Mouse (Mus musculus): ENCODE data around the gene Brca2.

The Brca2 gene

DNA sequence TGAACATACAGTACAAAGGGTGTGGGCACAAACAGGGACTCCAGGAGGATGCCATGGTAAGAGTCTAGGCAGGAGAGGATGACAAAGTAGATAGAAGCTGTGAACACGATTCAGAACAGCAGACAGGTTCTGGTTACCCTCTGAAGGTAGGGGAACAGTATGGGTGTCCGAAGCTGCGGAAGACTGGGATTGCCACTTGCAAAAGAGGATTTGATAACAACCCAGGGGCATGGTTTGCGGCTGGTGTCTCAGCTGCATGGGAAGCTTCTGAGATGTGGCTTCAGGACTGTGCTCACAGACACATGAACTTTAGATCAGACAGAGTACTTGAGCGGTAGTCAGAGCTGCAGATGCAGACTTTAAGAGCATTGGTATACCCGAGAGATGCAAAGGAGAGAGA is 42.0 kb downstream of the Brca2 start:
- no peak for DNase-seq (ENCODE audit: low read depth)

DNA sequence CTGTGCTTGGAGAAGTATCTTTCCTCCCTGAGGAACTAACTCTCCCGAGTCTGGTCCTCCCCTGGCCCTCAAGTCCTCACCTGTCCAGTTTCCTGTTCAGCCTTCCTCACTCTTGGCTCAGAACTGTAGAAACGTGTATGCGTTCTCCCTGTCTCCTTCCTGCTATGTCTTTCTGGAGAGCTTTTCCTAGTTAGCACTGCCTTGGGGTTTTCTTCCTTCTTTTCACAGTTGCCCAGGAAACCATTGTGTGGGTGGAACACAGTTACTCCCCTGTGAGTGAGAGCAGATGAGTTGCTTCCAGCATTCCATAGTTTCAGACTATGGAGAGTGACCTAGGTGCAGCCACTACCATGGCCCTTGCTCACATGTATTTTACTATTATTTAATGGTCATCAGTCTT is 43.8 kb downstream of the Brca2 start:
- DNase-seq (ENCODE audit: low read depth) = no peak

DNA sequence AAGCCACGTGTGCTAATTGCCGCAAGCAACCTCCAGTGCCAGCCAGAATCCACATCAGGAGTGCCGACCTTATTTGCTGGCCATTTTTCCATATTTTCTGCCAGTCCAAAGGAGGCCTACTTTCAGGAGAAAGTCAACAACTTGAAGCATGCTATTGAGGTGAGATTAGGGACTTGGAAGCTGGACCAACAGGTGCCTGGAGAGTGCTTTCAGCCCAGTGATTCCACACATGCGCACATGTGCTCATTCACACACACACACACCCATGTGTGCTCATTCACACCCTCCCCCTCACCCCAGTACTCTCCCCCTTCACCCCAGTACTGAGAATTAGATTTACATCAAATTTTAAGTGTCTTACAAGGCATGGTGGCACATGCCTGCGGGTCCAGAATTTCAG is 44.5 kb downstream of the Brca2 start:
- DNase-seq (ENCODE audit: low read depth) = no peak

DNA sequence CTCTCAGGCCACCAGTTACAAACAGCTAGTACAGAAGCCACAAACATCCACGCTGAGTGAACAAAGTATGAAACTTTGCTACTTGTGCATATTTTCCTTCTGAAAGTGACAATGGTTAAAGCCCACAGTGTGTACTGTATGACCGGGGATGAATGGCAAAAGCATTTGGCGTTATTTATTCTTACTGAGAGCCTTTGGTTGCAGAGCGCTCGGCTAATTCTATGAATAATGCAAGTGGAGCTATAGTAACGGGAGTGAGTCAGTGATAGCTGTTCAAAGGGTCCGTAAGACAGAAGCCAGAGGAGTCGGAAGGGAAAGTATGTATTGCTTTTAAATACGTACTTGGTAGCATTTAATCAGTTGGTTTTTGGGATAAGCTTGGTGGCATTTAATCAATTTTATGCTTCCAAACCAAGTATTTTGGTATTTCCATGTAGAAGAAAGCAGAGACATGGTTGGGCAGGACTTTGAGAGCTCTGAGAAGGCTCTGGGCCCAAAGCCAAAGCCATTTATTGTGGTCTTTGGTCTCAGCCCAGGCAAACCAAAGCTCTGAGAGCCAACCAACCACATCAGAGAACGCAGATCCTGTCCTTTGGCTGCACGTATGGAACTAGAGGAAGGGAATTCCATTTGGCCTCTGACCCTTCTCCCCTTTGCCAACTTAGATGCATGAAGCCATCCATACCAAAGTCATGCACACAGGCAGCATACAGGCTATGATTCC is 48.2 kb downstream of the Brca2 start:
- no peak for DNase-seq (ENCODE audit: low read depth)

DNA sequence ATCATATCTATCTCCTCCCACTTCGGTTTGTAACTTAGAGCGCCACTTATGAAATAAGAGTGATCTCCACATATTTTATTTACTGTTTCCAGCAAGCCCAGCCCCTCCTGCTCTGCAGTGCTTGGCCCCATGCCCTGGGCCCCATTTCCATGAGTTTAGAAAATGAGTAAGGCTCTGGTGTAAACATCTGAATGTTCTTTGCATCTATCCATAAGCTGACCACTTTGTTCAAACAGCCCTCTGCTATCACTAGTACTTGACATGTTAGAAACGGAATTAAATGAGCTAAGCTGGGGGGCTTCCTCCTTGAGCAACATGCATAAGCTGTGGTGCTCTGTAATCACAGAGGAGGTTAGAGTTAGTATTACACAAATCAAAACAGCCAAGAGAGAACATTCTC is 52.0 kb downstream of the Brca2 start:
- DNase-seq (ENCODE audit: low read depth) = no peak

DNA sequence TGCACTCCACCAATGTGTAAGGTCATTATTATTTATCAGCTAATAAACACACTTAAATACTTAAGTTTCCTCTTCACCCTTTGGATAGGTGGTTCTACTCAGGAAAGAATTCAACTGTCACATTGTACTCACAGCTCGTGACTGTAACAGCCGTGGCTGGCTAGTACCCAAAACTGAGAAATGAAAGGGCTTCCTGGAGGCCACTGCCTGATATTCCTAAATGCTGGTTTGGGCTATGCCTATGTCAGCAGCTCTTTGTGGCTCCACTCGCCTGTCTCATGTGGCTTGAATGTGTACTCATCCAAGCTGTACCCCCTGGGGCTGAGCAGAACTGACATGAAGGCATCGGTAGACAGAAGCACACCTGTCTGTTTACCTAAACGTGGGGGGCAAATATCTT is 52.5 kb downstream of the Brca2 start:
- DNase-seq (ENCODE audit: low read depth) = no peak

DNA sequence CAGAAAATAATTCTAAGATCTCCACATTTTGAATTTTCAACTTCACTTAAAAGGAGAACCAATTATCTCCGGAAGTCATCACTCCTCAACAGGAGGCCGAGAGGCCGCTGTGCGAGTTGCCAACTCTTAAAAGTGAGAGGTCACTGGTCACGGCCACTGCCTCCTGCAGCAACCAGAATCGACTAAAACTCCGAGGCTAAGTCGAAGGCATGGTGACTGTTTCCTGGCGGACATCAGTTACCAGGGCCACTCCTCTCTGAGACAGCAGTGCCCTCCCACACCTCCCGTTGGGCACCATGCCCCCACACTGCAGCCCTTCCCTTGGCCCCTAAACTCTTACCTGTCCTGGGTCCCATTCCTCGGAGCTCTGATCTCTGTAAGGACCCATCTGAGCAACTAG is 54.4 kb downstream of the Brca2 start:
- no peak for DNase-seq (ENCODE audit: low read depth)

DNA sequence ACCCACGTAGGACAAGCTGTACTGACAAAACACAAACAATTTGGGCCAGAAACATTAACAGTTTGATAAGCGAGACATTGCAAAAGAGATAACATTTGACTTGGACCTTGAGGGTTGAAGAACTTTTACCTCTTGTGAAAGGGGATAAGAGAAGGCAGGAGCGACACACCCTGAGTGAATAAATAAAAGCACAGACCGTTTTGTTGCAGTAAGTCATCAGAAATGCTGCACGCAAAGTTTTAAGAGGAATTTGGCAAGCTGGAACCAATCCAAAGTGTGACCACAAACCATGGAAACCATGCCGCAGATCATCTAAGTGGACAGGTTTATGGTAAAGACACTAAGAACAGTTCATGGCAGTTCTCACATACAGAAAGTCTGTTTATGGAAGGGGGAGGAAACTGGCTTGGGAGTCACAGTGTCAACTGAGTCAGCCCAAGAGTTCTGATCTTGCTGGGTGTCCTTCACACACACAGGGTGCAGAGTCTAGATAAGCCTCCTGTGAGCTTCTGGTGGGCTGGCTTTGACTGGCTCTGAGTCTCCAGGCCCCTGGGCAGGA is 56.3 kb downstream of the Brca2 start:
- DNase-seq (ENCODE audit: low read depth) = peak; percentile 79

DNA sequence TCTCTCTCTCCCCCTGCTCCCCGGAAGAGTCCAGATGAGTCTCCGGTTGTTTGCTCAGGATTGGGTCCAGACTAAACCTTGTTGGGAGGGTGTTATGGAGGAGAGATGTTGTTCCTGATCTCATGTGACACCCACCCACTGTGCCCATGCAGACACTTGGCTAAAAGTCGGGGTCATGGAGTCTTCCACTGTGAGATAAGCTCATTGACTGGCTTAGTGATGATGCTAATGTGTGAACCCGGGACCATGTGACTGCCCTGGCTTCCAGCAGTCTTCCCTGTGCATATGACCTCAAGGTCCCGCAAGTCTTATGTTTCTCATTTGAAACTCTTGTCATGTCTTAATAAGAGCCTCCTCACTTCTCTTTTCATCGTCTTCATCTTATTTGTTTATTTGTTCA is 58.8 kb downstream of the Brca2 start:
- DNase-seq (ENCODE audit: low read depth) = no peak

DNA sequence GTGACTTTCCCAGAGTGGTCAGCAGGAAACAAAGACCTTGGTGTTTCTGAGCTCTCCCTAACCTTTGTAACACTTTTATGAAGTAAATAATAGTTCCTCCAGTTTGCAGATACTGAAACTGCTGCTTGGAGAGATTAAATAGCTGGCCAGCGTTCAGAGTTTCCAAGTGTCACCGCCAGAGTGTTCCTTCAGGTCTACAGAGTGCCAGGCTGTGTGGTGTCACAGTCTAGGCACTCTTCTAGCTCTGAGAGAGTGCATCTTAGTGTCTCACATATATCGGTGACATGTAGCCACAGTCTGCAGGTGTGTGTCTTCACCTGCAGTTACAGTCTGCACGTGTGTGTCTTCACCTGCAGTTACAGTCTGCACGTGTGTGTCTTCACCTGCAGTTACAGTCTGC is 60.8 kb downstream of the Brca2 start:
- no peak for DNase-seq (ENCODE audit: low read depth)

DNA sequence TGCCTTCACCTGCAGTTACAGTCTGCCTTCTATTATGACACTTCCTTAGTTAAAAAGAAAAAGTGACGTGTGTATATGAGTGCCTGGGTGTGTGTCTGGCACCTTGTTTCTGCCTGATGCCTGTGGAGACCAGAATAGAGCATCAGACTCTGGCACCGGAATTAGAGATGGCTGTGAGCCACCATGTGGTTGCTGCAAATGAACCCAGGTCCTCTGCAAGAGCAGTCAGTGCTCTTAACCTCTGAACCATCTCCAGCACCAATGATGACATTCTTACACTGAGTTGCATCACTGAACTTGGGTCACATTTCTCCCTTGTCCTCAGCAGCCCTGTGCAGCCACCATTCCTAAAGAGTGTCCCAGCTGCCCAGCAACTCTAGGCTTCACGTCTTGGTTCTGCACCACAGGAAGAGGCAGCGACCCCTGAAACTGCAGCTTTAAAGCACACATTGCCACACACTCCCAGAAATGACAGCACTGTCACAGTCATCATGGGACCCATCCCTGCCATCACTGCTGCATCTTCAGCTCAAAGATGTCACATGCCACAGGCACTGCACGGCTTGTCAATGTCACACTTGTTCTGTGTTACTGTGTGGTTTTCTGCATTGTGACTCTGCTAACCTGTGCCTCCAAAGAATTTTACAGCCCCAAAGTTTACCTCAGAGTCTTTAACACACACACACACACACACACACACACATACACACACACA is 61.3 kb downstream of the Brca2 start:
- peak; percentile 61 for DNase-seq (ENCODE audit: low read depth)

DNA sequence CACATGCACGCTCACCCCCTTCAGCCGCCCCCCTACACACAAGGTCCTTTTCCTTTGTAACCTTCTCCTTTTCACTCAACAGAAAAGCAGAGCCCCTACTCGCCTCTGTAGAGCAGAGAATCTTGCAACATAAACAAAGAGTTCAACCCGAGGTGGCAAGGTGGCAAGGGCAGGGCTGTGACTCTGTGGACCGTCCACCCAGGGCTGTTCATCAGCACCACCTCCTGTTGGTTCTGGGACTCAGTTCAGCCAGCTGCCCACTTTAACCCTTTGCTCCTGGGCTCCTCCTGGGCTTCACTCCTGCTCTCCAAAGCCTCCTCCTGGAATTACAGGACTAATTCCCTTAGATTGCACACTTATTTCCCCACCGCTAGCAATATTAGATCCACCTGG is 61.9 kb downstream of the Brca2 start:
- DNase-seq (ENCODE audit: low read depth) = no peak

DNA sequence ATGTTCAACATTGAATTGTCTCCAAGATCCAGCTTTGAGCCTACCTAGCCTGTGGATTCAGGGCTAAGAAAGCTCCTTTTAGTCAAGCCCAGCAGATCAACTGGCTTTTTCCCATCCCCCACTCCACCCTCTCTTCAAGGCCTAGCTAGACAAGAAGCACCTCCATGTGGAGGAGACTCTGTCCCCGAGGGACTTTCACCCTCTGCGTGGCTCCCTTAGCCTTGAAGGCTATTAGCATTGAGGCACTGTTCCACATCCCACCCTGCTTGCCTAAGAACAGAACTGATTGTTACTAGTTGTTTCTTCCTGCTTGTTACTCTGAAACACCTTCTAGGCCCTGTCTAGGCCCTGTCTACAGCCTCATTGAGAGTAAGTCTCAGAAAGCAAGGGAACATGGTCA is 67.5 kb downstream of the Brca2 start:
- no peak for DNase-seq (ENCODE audit: low read depth)

DNA sequence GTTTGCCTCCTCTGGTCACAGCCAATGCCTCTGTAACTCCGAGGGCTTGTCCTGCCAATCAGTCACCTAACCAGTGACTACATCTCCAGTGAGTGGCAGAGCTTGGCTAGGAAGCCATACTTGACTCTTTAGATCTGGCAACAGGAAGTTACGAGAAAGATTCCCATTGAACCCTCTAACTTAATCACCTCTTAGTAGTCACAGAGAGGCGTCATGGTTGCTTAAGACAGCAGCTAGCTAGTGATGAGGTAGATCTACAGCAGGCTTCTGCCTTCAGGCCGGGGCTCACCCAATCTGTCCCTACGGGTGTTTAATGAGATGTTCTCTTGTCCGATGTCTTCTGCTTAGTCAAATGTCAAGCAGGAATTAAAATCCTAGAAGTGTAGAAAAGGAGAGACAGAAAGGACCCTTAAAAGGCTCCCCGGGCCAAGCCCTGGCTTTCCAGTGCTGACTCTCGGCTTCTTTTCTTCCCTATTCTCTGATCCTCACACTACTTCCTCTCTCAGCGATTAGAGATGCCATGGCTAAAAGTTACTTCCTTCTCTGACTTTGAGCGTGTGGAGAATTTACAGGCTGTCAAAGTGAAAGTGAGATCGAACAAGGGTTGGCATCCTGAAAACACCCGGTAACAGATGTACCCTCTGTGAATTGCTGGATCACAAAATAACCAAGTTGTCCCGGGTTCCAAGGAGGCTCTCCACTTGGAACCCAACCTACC is 69.9 kb downstream of the Brca2 start:
- peak; percentile 62 for DNase-seq (ENCODE audit: low read depth)

DNA sequence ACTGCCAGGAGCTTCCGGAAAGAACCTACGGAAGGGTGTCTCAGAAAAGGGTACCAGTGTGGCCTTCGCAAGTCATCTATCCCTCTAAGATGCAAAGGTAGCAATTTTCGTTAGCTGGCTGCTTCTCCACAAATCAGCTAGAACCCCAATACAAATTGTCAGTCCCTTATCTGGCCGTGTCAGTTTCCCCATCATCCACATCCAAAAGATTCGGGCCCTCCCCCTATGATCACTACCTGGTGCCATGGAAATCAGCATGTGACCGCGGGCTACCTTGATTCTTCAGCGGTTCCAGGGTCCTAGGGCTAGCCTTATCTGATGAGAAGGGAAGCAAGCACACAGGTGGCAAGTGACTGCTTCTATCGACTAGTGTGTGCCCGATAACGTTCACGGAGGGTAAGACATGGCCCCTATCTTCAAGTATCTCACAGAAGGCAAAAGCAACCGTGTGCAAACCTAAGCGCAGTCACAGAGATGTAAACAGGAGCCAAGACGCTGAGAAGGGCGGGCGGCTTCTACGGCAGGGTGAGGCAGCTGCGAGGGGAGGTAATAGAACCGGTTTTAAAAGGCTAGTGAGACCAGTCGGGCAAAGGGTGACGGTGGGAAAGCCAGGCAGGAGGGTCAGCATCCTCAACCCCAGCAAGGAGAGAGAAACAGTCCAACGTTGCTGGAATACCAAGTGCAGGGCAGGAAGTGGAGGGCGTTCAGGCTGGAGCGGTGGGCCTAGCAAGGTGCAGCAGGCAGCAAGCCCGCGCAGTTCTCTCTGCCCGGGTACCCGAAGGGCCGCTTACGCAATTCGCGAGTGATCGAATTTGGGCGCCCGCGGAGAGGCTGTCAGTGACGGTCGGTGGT is 70.7 kb downstream of the Brca2 start:
- DNase-seq (ENCODE audit: low read depth) = peak; percentile 46

DNA sequence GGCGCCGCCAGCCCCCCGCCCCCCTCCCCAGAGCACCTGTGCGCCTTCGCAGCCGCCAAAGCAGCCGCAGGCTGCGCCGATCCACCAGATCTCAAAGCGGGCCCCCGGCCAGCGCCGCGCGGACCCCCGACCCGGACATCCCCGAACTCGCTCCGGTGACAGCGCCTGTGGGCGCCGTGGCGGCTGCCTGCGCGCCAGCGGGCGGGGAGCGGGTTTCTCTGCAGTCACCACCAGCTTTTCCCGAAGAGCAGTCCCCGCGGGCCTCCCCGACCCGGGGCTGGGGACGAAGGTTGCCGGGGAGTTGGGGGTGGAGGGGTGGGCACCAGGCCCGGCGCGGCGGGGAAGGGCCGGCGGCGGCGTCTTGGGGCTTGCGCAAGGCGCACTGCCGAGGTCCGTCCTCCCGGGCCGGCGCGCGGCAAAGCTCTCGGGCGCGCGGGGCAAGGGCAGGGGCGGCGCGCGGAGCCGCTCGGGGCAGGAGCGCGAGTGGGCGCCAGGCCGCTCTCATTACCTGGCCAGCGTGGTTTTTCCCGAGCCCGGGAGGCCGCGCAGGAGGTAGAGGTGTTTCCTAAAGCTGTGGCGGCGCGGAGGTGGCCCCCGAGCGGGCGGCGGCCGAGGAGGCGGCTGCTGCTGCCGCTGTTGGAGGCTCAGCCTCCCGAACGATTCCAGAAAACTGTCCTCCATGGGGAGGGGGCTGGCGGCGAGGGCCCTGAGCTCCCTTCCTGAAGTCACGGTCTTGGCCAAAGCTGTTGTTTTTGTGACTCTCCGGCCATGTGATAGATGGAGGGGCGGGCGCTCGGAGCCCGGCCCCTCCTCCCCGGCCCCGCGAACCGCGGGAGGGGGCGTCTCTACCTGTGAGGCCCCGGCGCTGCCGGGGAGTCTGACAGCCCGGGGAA is 71.6 kb downstream of the Brca2 start:
- peak; percentile 54 for DNase-seq (ENCODE audit: low read depth)

DNA sequence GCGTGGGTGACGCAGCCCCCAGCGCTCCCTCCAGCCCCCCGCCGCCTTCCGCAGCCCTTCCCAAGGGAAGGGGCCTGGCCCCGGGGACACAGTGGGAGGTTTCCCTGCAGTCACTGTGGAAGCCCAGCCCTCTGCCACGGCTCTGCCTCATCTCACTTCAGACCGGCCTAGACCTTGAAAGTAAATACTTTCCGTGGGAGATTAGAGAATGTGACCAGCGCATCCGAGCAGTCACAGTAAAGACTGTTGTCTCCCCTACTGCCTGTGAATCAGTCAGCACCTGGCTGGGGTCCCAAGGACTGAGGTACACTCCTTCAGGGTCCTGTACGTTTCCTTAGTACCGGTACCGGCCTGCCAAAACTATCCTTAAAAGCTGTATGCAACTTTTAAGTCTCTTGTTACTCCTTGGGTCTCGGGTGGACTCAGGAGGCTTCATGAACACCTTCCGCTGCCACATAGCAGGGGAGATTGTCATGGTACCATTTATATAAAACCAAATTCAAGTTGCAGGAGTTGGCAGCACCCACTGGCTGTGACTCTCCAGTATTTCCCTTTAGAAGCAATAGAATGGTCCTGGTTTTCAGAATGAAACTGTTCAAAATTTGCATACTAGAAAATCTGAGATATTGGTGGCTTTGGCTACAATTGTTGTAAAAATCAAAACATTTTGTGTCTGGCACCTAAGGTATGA is 72.4 kb downstream of the Brca2 start:
- DNase-seq (ENCODE audit: low read depth) = peak; percentile 29

DNA sequence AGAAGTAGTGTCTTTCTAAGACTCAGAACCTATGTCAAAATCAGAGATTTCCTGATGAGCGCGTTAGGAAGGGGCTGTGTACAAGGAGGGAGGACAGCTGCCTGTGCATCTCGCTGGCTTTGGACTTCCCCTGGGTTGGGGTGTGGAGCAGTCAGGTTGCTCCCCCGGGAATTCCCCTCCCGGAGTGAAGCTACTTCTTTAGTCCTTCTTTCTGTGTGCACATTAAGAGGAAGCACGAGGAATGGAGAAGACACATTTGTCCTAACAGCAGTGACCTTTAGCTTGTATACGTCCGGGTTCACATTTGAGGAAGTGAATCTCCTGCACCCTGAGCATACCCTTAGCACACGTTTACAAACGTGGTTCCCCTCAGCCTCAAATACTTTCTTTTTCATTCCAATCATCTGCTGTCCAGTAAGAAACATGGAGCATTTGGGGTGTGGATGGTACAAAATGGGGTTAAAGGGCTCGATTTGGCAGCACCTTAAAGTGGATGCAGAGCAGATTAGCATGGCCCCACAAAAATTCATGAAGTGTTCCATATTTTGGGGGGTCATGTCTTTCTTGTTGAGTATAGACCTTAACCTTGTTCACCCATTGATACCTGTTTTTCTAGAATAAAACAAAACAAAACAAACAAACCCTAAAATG is 73.1 kb downstream of the Brca2 start:
- peak; percentile 49 for DNase-seq (ENCODE audit: low read depth)

DNA sequence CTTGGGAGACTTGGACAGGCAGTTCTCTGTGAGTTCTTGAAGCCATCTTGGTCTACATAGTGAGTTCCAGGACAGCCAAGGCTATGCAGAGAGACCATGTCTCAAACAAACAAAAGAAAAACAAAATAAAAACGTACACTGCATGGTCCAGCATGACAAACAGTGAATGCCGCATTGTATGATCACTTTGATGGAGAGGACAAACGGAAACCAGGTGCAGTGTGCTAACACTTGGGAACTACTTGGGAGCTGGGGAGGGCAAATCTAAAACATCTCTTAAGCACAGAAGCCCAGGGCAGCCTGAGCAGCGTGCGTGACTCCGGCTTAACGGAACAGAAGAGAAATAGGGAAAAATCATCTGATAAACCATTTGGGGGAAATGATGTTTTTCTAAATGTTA is 74.7 kb downstream of the Brca2 start, which contains the start of gene N4bp2l1:
Gene N4bp2l1 (minus strand): TSS at position 101 of the 400 bp plus-strand sequence.
- DNase-seq (ENCODE audit: low read depth) = no peak
